Mouse (Mus musculus): ENCODE measurements at regions not wholly inside any gene's neighbourhood (a gene's known extent, or its start where the extent isn't known, plus 50 kb on each side); places are given as distances from the start of the nearest gene placed in this dataset.

DNA sequence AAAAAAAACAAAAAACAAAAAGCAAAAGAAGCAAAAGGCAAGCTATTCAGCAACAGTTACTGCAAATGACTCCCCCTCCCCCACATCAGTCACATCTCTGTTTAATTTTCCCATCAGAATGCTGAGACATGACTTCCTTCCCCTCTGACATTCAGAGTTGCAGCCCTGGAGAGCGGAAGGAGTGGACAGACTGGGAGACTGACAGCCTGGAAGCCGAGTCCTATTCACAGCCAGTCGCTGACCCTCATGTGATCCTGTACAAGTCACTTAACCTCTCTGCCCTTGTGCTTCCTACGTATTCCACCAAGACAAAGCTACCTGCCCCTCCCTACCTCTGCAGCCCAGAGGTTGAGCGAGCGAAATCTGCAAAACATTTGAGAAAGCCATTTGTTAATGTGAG lies 161.2 kb downstream of the Barhl2 start:
- Histone ChIP-seq H3K9me3 (no peaks in the 10 kb centered on the region), H3K27me3 (ENCODE audit: poor library complexity, severe bottlenecking) (peaks cover 60% of the 10 kb centered on the region), H3K4me3 (no peak overlapping the region), H3K27ac (no peak overlapping the region), H3K36me3 (replicated peaks) (no peaks in the 10 kb centered on the region), H3K4me1 (peaks cover 38% of the 10 kb centered on the region)
- DNase-seq (ENCODE audit: extremely low spot score, low spot score), result peak; percentile 19
- 11% methylated on average over 6 of the region's 6 CpGs for WGBS

DNA sequence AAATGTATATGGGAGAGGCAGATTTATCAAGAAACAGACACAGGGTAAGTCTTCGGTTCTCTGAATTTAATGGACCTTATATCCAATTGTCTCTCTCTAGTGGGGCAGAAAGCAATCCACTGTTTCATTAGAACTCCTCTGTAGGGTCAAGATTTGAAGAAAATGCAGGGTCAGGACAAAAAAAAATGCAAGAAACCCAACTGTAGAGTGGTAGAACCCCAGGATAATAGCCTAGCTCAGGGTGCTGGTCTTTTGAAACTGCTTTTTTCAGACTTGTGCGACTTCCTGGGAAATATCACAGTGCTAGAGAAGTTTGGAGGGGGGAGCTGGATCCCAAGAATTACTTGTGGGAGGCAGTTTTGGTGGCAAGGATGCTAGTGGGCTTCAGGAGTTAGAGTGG lies 162.0 kb downstream of the Barhl2 start:
- no peak for DNase-seq (ENCODE audit: extremely low spot score, low spot score)
- Histone ChIP-seq H3K9me3 (no peaks in the 10 kb centered on the region), H3K27me3 (ENCODE audit: poor library complexity, severe bottlenecking) (peaks cover 65% of the 10 kb centered on the region), H3K4me3 (no peak overlapping the region), H3K4me1 (peaks cover 40% of the 10 kb centered on the region), H3K36me3 (replicated peaks) (no peaks in the 10 kb centered on the region), H3K27ac (peak overlapping the region; percentile 69; the same call in 1 of the 2 replicates)
- WGBS, result 27% methylated on average over 2 of the region's 2 CpGs

GRCm38 (mm10) chr5:106295538-106295937 lies 162.4 kb downstream of the Barhl2 start:
- Histone ChIP-seq H3K27me3 (ENCODE audit: poor library complexity, severe bottlenecking) (peaks cover 62% of the 10 kb centered on the region), H3K9me3 (no peaks in the 10 kb centered on the region), H3K27ac (no peak overlapping the region), H3K36me3 (replicated peaks) (no peaks in the 10 kb centered on the region), H3K4me3 (no peak overlapping the region), H3K4me1 (peaks cover 40% of the 10 kb centered on the region)
- WGBS, result 3% methylated on average over 3 of the region's 3 CpGs
- peak; percentile 37 for DNase-seq (ENCODE audit: extremely low spot score, low spot score)

GRCm38 (mm10) chr5:106292387-106293229 lies 165.4 kb downstream of the Barhl2 start:
- Histone ChIP-seq H3K27me3 (ENCODE audit: poor library complexity, severe bottlenecking) (peaks cover 48% of the 10 kb centered on the region), H3K4me1 (peaks cover 40% of the 10 kb centered on the region), H3K27ac (no peak overlapping the region), H3K4me3 (no peak overlapping the region), H3K36me3 (replicated peaks) (no peaks in the 10 kb centered on the region), H3K9me3 (no peaks in the 10 kb centered on the region)
- DNase-seq (ENCODE audit: extremely low spot score, low spot score), result no peak
- WGBS, result 85% methylated on average over 16 of the region's 16 CpGs

GRCm38 (mm10) chr5:106285152-106285551 lies 172.8 kb downstream of the Barhl2 start:
- peaks cover 40% of the 10 kb centered on the region for H3K27me3 ChIP-seq (ENCODE audit: poor library complexity, severe bottlenecking)
- peak overlapping the region; percentile 25; the same call in 1 of the 2 replicates for H3K27ac ChIP-seq
- H3K9me3 ChIP-seq, result peaks cover 3% of the 10 kb centered on the region; the same call in 1 of the 2 replicates
- no peaks in the 10 kb centered on the region for H3K36me3 ChIP-seq (replicated peaks)
- no peak overlapping the region for H3K4me3 ChIP-seq
- 1% methylated on average over 4 of the region's 4 CpGs for WGBS
- peaks cover 12% of the 10 kb centered on the region for H3K4me1 ChIP-seq
- DNase-seq (ENCODE audit: extremely low spot score, low spot score), result no peak

DNA sequence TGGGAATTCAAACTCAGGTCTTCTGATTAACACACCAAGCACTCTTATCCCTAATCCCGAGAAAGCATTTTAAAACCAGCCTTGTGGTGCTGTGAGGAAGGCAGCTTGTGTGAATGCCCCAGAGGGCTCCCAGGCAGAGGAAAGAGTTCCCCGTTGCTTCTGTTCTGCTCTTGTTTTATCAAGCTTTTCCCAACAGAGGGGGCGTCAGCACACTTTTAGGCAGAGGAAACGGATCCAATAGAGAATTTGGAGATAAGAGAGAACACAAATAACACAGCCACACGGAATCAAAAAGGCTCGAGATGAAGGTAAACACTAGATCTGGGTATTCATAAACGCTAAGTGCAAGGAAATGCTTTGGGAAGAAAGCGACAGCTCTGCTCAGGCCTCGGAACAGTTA lies 173.2 kb downstream of the Barhl2 start:
- H3K36me3 ChIP-seq (replicated peaks), result no peaks in the 10 kb centered on the region
- 15% methylated on average over 9 of the region's 9 CpGs for WGBS
- no peak for DNase-seq (ENCODE audit: extremely low spot score, low spot score)

DNA sequence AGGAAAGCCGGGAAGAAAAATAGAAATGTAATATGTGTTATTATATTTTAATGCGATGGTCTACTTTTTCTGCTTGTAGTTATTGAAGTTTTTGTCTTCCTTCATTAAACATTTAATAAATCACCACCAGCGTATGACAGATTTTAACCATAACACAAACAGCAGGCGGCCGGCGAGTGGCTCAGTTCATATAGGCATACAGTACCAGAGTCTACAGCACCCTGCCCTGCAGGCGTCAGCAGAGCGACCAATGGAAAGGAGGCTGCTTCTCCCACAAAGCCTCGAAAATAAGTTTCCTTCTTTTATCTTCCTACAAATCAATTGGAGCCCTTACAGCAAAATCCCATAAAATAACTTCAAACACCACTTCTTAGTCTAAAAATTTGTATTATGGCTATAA lies 175.3 kb downstream of the Barhl2 start:
- peaks cover 12% of the 10 kb centered on the region for H3K4me1 ChIP-seq
- peaks cover 40% of the 10 kb centered on the region for H3K27me3 ChIP-seq (ENCODE audit: poor library complexity, severe bottlenecking)
- no peak for DNase-seq (ENCODE audit: extremely low spot score, low spot score)
- peaks cover 12% of the 10 kb centered on the region for H3K9me3 ChIP-seq
- no peak overlapping the region for H3K27ac ChIP-seq
- no peak overlapping the region for H3K4me3 ChIP-seq
- no peaks in the 10 kb centered on the region for H3K36me3 ChIP-seq (replicated peaks)
- WGBS, result 88% methylated on average over 9 of the region's 9 CpGs

More for the DNA sequence above, 173.2 kb downstream of the Barhl2 start:
- Histone ChIP-seq H3K4me1 (peaks cover 12% of the 10 kb centered on the region), H3K27ac (no peak overlapping the region), H3K27me3 (ENCODE audit: poor library complexity, severe bottlenecking) (peaks cover 40% of the 10 kb centered on the region), H3K9me3 (peaks cover 7% of the 10 kb centered on the region), H3K4me3 (no peak overlapping the region)

DNA sequence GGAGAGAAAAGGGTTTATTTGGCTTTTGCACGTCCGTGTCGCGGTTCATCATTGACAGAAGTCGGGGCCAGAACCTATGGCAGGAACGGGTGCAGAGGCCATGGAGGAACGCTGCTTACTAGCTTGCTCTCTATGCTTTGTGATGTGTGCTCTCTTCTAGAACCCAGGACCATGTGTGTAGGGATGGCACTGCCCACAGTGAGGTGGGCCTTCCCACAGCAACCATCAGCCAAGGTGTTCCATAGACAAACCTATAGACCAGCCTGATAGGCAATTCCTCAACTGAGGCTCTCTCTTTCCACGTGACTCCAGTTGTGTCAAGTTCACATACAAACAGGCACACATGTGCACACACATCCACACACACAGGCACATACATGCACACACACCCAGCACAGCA lies 180.2 kb downstream of the Barhl2 start:
- Histone ChIP-seq H3K4me1 (0 out of 2 replicates have a peak, but pooled peaks cover 5% of the 10 kb centered on the region), H3K4me3 (no peak overlapping the region), H3K9me3 (peaks cover 12% of the 10 kb centered on the region), H3K36me3 (replicated peaks) (no peaks in the 10 kb centered on the region), H3K27ac (no peak overlapping the region), H3K27me3 (ENCODE audit: poor library complexity, severe bottlenecking) (peaks cover 7% of the 10 kb centered on the region)
- no peak for DNase-seq (ENCODE audit: extremely low spot score, low spot score)
- WGBS, result 95% methylated on average over 8 of the region's 8 CpGs

GRCm38 (mm10) chr5:106277231-106277630 lies 180.7 kb downstream of the Barhl2 start:
- peaks cover 2% of the 10 kb centered on the region; the same call in 1 of the 2 replicates for H3K27me3 ChIP-seq (ENCODE audit: poor library complexity, severe bottlenecking)

DNA sequence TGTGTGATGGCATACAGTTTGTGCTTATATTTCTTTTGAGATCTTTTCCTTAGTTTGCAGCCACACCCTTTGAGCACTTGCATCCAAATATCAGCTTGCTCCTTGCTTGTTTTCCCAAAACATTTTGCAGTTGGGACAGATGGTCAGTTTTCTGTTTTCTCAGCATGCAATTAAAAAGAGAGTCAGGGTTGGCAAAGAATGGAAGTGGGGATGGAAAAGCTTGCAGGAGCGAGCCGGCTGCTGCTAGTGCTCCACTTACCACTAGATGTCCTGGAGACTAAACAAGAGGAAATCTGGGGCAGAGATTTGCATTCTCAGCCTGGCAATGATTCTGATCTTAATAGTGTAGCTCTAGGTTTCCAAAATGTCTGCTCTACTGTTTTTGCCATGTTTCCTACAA lies 181.8 kb downstream of the Barhl2 start:
- Histone ChIP-seq H3K4me3 (no peak overlapping the region), H3K36me3 (replicated peaks) (no peaks in the 10 kb centered on the region), H3K27ac (no peak overlapping the region), H3K4me1 (0 out of 2 replicates have a peak, but pooled peaks cover 5% of the 10 kb centered on the region), H3K27me3 (ENCODE audit: poor library complexity, severe bottlenecking) (no peaks in the 10 kb centered on the region), H3K9me3 (peaks cover 12% of the 10 kb centered on the region)
- 12% methylated on average over 2 of the region's 2 CpGs for whole genome bisulfite sequencing
- no peak for DNase-seq (ENCODE audit: extremely low spot score, low spot score)

More at GRCm38 (mm10) chr5:106277231-106277630, 180.7 kb downstream of the Barhl2 start:
- Histone ChIP-seq H3K9me3 (peaks cover 12% of the 10 kb centered on the region), H3K36me3 (replicated peaks) (no peaks in the 10 kb centered on the region), H3K27ac (no peak overlapping the region), H3K4me1 (0 out of 2 replicates have a peak, but pooled peaks cover 5% of the 10 kb centered on the region), H3K4me3 (no peak overlapping the region)
- no peak for DNase-seq (ENCODE audit: extremely low spot score, low spot score)
- WGBS, result 82% methylated on average over 9 of the region's 9 CpGs

GRCm38 (mm10) chr5:106274617-106275016 lies 183.3 kb downstream of the Barhl2 start:
- no peak overlapping the region for H3K27ac ChIP-seq
- H3K36me3 ChIP-seq (replicated peaks), result no peaks in the 10 kb centered on the region
- H3K27me3 ChIP-seq (ENCODE audit: poor library complexity, severe bottlenecking), result no peaks in the 10 kb centered on the region
- 30% methylated on average over 10 of the region's 10 CpGs for WGBS
- H3K9me3 ChIP-seq, result peaks cover 4% of the 10 kb centered on the region
- H3K4me1 ChIP-seq, result 0 out of 2 replicates have a peak, but pooled peaks cover 5% of the 10 kb centered on the region
- H3K4me3 ChIP-seq, result peak overlapping the region; percentile 36
- peak; percentile 45 for DNase-seq (ENCODE audit: extremely low spot score, low spot score)

DNA sequence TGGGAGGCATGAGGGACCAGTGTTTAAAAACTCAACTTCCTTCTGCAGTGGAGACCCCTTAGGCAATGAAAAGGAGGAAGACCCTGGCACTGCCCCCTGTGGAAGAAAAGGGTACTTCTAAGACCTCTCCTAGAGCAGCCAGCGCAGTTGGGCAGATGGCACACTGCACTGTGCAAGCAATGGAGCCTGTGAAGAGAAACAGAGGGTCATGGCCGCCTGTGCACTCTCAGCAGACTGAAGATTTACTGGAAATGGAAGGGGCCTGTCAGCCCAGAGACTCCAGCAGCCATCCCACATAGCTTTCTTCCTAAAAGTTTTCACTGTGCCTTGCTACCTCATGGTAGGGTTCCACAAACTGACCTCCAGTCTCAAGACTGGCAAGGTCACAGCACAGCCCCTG lies 193.4 kb downstream of the Barhl2 start:
- H3K27ac ChIP-seq, result no peak overlapping the region
- DNase-seq (ENCODE audit: extremely low spot score, low spot score), result no peak
- no peaks in the 10 kb centered on the region for H3K27me3 ChIP-seq (ENCODE audit: poor library complexity, severe bottlenecking)
- H3K4me3 ChIP-seq, result no peak overlapping the region
- H3K9me3 ChIP-seq, result no peaks in the 10 kb centered on the region
- no peaks in the 10 kb centered on the region for H3K36me3 ChIP-seq (replicated peaks)
- H3K4me1 ChIP-seq, result no peaks in the 10 kb centered on the region; the same call in 1 of the 2 replicates
- 81% methylated on average over 2 of the region's 2 CpGs for WGBS

DNA sequence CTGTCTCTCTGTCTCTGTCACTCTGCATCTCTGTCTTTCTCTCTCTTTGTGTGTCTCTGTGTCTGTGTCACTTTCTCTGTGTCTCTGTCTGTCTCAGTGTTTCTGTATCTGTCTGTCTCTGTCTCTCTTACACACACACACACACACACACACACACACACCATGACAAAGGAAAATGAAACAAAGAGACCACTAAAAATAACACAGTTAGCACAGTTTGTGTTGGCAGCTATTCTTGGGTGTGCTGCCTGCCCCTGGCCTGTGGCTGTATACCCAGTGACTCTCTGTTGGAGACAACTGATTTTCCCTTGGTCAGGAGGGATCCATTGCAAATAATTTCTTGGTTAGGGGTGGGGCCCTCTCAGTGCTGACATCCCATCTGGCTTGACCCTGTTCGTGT lies 200.8 kb downstream of the Barhl2 start:
- 85% methylated on average over 1 of the region's 1 CpGs for WGBS

More for the DNA sequence above, 200.8 kb downstream of the Barhl2 start:
- Histone ChIP-seq H3K4me1 (no peaks in the 10 kb centered on the region), H3K4me3 (no peak overlapping the region), H3K27me3 (ENCODE audit: poor library complexity, severe bottlenecking) (no peaks in the 10 kb centered on the region), H3K36me3 (replicated peaks) (no peaks in the 10 kb centered on the region), H3K9me3 (no peaks in the 10 kb centered on the region), H3K27ac (no peak overlapping the region)
- no peak for DNase-seq (ENCODE audit: extremely low spot score, low spot score)

Data from forebrain, embryonic 10.5 days (tissue).